ENCODE assay signal across 15 mouse cellular contexts in genomic region chr2:171213792-171214191, GRCm38 (mm10).
"Had no signal": no experiment of that assay in that cellular context is flagged by ENCODE, and none has a peak within 500 bp of the region (broad histone marks: within the 10 kb centered on the region; RNA-seq: fewer than 3 reads in every experiment).

No protein-coding gene starts in this region.

- DNase-seq: lung, adult 18-20 months; lung, embryonic 14.5 days; lung, postnatal 10 days; lung, postnatal 4 days; right cerebral cortex, postnatal 14 days; thymus, adult 2 months; thymus, postnatal 25 days; thymus, postnatal 4 days had no signal

- H3K4me1 ChIP-seq: megakaryocyte, embryonic 14.5 days; midbrain, embryonic 15.5 days; neural tube, embryonic 12.5 days; stomach, embryonic 15.5 days had no signal

- H3K27me3 ChIP-seq: megakaryocyte, embryonic 14.5 days; midbrain, embryonic 15.5 days; neural tube, embryonic 12.5 days; stomach, embryonic 15.5 days had no signal

- H3K9me3 ChIP-seq: midbrain, embryonic 15.5 days; neural tube, embryonic 12.5 days; stomach, embryonic 15.5 days had no signal

- H3K4me2 ChIP-seq: lung, embryonic 14.5 days; midbrain, embryonic 11.5 days; midbrain, embryonic 15.5 days; neural tube, embryonic 12.5 days; stomach, embryonic 15.5 days had no signal

- H3K4me3 ChIP-seq: megakaryocyte, embryonic 14.5 days; midbrain, embryonic 15.5 days; neural tube, embryonic 12.5 days; stomach, embryonic 15.5 days had no signal

- ATAC-seq: midbrain, embryonic 15.5 days had no signal

- H3K27ac ChIP-seq: liver, embryonic 14.5 days; midbrain, embryonic 15.5 days; neural tube, embryonic 12.5 days; stomach, embryonic 15.5 days; stomach, postnatal 0 days had no signal

- H3K36me3 ChIP-seq: midbrain, embryonic 15.5 days; neural tube, embryonic 12.5 days; stomach, embryonic 15.5 days had no signal

- H3K9ac ChIP-seq: liver, embryonic 14.5 days; lung, embryonic 14.5 days; midbrain, embryonic 15.5 days; neural tube, embryonic 12.5 days; stomach, embryonic 15.5 days had no signal
